Mouse (Mus musculus) thymus, adult 2 months (tissue): ENCODE measurements around the gene Fat2.

Experiments
- CTCF ChIP-seq: fragments of 200-500 bp; IDR thresholded peaks from 2 replicates; pipeline ENCODE4 v1.5.1; 2012; ENCODE audit warnings: mild to moderate bottlenecking, control low read depth, low read length, moderate library complexity, borderline replicate concordance; ENCODE audit not compliant: control insufficient read depth, poor library complexity, insufficient read depth; ENCODE audit errors: extremely low read depth
- POLR2A ChIP-seq: fragments of 200-500 bp; IDR thresholded peaks from 2 replicates; pipeline ENCODE4 v1.6.1; 2012; ENCODE audit warnings: mild to moderate bottlenecking, low read length, control low read depth, moderate library complexity; ENCODE audit not compliant: control insufficient read depth, poor library complexity, insufficient read depth; ENCODE audit errors: extremely low read depth

DNA sequence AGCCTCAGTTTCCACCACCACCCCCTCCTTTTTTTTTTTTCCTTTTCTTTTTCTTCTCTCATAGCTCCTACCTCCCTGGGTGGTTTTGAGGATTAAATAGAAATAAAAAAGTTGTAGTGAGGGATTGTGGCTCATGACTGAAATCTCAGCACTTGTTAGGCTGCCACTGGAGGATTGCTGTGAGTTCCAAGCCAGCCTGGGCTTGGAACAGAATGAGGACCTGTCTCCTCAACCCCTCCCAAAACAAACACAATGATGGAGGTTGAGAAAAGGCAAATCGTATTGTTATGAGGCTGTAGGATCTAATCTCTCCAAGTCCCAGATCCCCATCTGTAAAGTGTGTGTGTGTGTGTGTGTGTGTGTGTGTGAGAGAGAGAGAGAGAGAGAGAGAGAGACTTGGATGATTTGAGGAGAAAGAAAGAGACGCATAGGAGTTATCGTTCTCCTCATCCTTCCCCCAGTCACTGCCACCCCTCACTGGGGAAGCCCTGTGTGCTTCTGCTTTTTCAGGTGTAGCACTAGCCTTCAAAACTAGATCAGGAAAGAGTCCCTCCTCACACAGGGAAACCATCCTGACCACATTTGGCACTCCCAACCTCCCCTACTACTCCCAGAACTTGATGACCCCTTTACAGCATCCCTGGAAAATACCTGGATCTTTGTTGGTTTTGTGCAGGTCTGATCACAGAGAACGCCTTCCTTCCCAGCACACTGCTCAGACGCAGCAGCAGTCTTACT lies 837 bp upstream of the Fat2 start:
- TF ChIP-seq CTCF (no peak), POLR2A (no peak)
